Mouse (Mus musculus) lung, adult 10 weeks (tissue): ENCODE data around the gene Fam198b. TPM values are rescaled to one million over a fixed set of nuclear protein-coding genes. Genes with fewer than 3 reads are reported as not detected.

Source experiments
- polyA plus RNA-seq: library from polyadenylated mRNA; stranded (reverse); fragments of 350-450 nt; fragmentation: Illumina TruSeq; extraction: RNeasy Lipid Tissue Mini Kit (QIAGEN cat#74804); gene quantifications from one replicate; pipeline ENCODE4 v1.2.3, GENCODE M21; 2014; ENCODE audit warnings: low read depth, low replicate concordance; ENCODE audit not compliant: insufficient read depth

The Fam198b gene
- polyA plus RNA-seq: 13.2 TPM

DNA sequence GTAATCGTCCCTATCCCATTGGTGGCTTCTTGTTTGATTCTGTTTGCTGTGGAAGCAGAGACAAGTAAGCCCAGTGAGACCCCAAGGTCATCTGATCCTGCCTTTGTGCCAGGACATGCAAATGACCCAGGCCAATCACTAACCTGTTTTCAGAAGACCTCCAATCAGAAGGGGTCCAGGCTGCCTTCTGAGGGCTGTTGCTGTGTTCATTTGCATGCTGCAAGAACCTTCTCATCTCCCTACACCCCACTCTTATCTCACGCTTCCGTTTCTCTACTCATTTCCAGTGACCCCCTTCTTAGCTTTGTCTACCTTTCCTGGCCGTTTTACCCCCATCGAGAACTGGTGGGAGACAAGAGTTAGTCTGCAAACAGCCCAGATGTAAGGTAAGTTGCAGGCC, at the start of gene Fam198b:
Gene Fam198b (plus strand): TSS at position 229 of the 400 bp plus-strand sequence.

DNA sequence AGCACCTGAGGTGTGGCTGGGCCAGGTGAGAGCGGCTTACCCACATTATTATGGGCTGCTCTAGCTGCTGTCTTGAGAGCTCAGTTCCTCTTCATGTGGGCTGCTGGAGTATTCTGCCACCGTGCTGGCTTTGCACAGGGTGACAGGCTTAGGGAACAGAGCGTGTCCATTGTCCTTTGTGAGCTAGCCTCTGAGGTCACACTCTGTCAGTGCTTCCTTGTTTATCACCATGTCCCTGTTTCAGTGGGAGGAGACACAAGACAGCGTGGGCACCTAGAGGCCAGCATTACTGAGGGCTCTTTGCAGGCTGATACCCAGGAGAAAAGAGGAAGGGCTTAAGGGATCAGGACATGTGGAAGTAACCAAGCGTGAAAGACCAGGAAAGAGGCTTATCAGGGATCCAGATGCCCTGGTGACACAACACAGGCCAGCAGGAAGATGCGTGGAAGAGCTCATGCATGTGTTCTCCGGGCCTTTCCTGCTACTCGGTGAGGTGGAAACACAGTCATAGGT, 31.6 kb upstream of the Fam198b start, which contains the start of gene Tmem144:
Gene Tmem144 (minus strand): TSS at position 120 of the 513 bp plus-strand sequence.

Other genes starting within 250 kb of the Fam198b start
- 0.19 TPM for gene Rxfp1, start 146.7 kb upstream of the Fam198b start, polyA plus RNA-seq
- 1.5 TPM for gene Tmem144, start 31.8 kb upstream of the Fam198b start, polyA plus RNA-seq